Mouse (Mus musculus): ENCODE results near the gene Sstr1.

GRCm38 (mm10) chr12:58198810-58199209, 12.8 kb upstream of the Sstr1 start:
- TF ChIP-seq GATA1 (IDR thresholded peaks at IDR 0.05; ENCODE audit: borderline replicate concordance, low read length) (no peak), CTCF (IDR thresholded peaks at IDR 0.05; ENCODE audit: low read depth, low read length) (no peak), TAL1 (conservative IDR thresholded peaks at IDR 0.05; ENCODE audit: low read depth, low read length) (no peak), POLR2AphosphoS5 (IDR thresholded peaks at IDR 0.05; ENCODE audit: insufficient replicate concordance, low read depth, low read length) (no peak), GATA2 (IDR thresholded peaks at IDR 0.05; ENCODE audit: borderline replicate concordance, low read depth, low read length) (no peak)

Data from G1E (cell line).